Mouse (Mus musculus): Measurements from ENCODE around the gene Trim25. TPM values are rescaled to one million over a fixed set of nuclear protein-coding genes. Genes with fewer than 3 reads are reported as not detected.
"Not testable (repeated sequence)": the region's sequence is repeated elsewhere in the genome, so short reads cannot be mapped to it uniquely, and the experiment has no call there.

Gene Trim25
- total and polyA plus RNA-seq, 2 experiments from 2014 or later, result 7.8 to 16.1 TPM

GRCm38 (mm10) chr11:89034592-89034991 is 35.4 kb downstream of the Trim25 start:
- Histone ChIP-seq H3K4me1 (ENCODE audit: control insufficient read depth, insufficient read depth) (no peaks in the 10 kb centered on the region), H3K36me3 (replicated peaks; ENCODE audit: control insufficient read depth, insufficient read depth, low read length) (peaks cover 25% of the 10 kb centered on the region), H3K9ac (replicated peaks; ENCODE audit: low read depth, low read length) (no peak overlapping the region), H3K9me3 (replicated peaks; ENCODE audit: control insufficient read depth, low read length) (no peaks in the 10 kb centered on the region), H3K27me3 (ENCODE audit: control insufficient read depth, insufficient read depth, low read length) (no peaks in the 10 kb centered on the region), H3K4me3 (ENCODE audit: low read depth, low read length) (no peak overlapping the region), H3K4me2 (ENCODE audit: low read depth, low read length) (no peak overlapping the region), H3K27ac (ENCODE audit: low read depth) (no peak overlapping the region)
- no peak for ATAC-seq (ENCODE audit: insufficient read depth, low read depth)
- TF ChIP-seq EP300 (IDR thresholded peaks at IDR 0.05; ENCODE audit: low read depth) (no peak), CTCF (IDR thresholded peaks at IDR 0.05; ENCODE audit: low read depth) (peak; percentile 5; the same call in 1 of the 2 replicates)
- DNase-seq (ENCODE audit: low spot score), result no peak

GRCm38 (mm10) chr11:89035552-89035951 is 36.4 kb downstream of the Trim25 start:
- H3K9me3 ChIP-seq (replicated peaks; ENCODE audit: control insufficient read depth, low read length), result no peaks in the 10 kb centered on the region
- H3K4me2 ChIP-seq (ENCODE audit: low read depth, low read length), result no peak overlapping the region
- WGBS, result 74% methylated on average over 3 of the region's 3 CpGs
- no peak overlapping the region for H3K4me3 ChIP-seq (ENCODE audit: low read depth, low read length)
- DNase-seq (ENCODE audit: low spot score) (no peak), ATAC-seq (ENCODE audit: insufficient read depth, low read depth) (no peak)
- TF ChIP-seq EP300 (IDR thresholded peaks at IDR 0.05; ENCODE audit: low read depth) (no peak), CTCF (IDR thresholded peaks at IDR 0.05; ENCODE audit: low read depth) (no peak)
- no peak overlapping the region for H3K27ac ChIP-seq (ENCODE audit: low read depth)
- no peaks in the 10 kb centered on the region for H3K27me3 ChIP-seq (ENCODE audit: control insufficient read depth, insufficient read depth, low read length)
- H3K4me1 ChIP-seq (ENCODE audit: control insufficient read depth, insufficient read depth), result no peaks in the 10 kb centered on the region
- H3K36me3 ChIP-seq (replicated peaks; ENCODE audit: control insufficient read depth, insufficient read depth, low read length), result peaks cover 35% of the 10 kb centered on the region
- H3K9ac ChIP-seq (replicated peaks; ENCODE audit: low read depth, low read length), result no peak overlapping the region

GRCm38 (mm10) chr11:89038496-89038895 is 39.3 kb downstream of the Trim25 start:
- Histone ChIP-seq H3K27me3 (ENCODE audit: control insufficient read depth, insufficient read depth, low read length) (no peaks in the 10 kb centered on the region), H3K9ac (replicated peaks; ENCODE audit: low read depth, low read length) (no peak overlapping the region), H3K9me3 (replicated peaks; ENCODE audit: control insufficient read depth, low read length) (no peaks in the 10 kb centered on the region), H3K36me3 (replicated peaks; ENCODE audit: control insufficient read depth, insufficient read depth, low read length) (peaks cover 61% of the 10 kb centered on the region), H3K4me1 (ENCODE audit: control insufficient read depth, insufficient read depth) (no peaks in the 10 kb centered on the region), H3K4me2 (ENCODE audit: low read depth, low read length) (no peak overlapping the region), H3K4me3 (ENCODE audit: low read depth, low read length) (no peak overlapping the region), H3K27ac (ENCODE audit: low read depth) (no peak overlapping the region)
- DNase-seq (ENCODE audit: low spot score) (no peak), ATAC-seq (ENCODE audit: insufficient read depth, low read depth) (no peak)
- 82% methylated on average over 6 of the region's 6 CpGs for WGBS
- TF ChIP-seq CTCF (IDR thresholded peaks at IDR 0.05; ENCODE audit: low read depth) (no peak), EP300 (IDR thresholded peaks at IDR 0.05; ENCODE audit: low read depth) (no peak)

- no peak for DNase-seq (ENCODE audit: low spot score)
- Histone ChIP-seq H3K9me3 (replicated peaks; ENCODE audit: control insufficient read depth, low read length) (no peaks in the 10 kb centered on the region), H3K36me3 (replicated peaks; ENCODE audit: control insufficient read depth, insufficient read depth, low read length) (peaks cover 67% of the 10 kb centered on the region), H3K9ac (replicated peaks; ENCODE audit: low read depth, low read length) (no peak overlapping the region), H3K4me2 (ENCODE audit: low read depth, low read length) (no peak overlapping the region), H3K27me3 (ENCODE audit: control insufficient read depth, insufficient read depth, low read length) (no peaks in the 10 kb centered on the region), H3K27ac (ENCODE audit: low read depth) (no peak overlapping the region), H3K4me3 (ENCODE audit: low read depth, low read length) (no peak overlapping the region), H3K4me1 (ENCODE audit: control insufficient read depth, insufficient read depth) (no peaks in the 10 kb centered on the region)
- TF ChIP-seq EP300 (IDR thresholded peaks at IDR 0.05; ENCODE audit: low read depth) (no peak), CTCF (IDR thresholded peaks at IDR 0.05; ENCODE audit: low read depth) (peak; percentile 80)
- 23% methylated on average over 3 of the region's 3 CpGs for WGBS
- ATAC-seq (ENCODE audit: insufficient read depth, low read depth), result peak; percentile 39; the same call in 1 of the 2 replicates
These were observed 40.1 kb downstream of the Trim25 start for GRCm38 (mm10) chr11:89039325-89039724.

- 92% methylated on average over 6 of the region's 7 CpGs for WGBS
- H3K9ac ChIP-seq (replicated peaks; ENCODE audit: low read depth, low read length); H3K9me3 ChIP-seq (replicated peaks; ENCODE audit: control insufficient read depth, low read length); DNase-seq (ENCODE audit: low spot score); H3K4me3 ChIP-seq (ENCODE audit: low read depth, low read length); H3K4me2 ChIP-seq (ENCODE audit: low read depth, low read length); H3K4me1 ChIP-seq (ENCODE audit: control insufficient read depth, insufficient read depth); H3K27me3 ChIP-seq (ENCODE audit: control insufficient read depth, insufficient read depth, low read length); H3K27ac ChIP-seq (ENCODE audit: low read depth); ATAC-seq (ENCODE audit: insufficient read depth, low read depth): not testable (repeated sequence)
- H3K36me3 ChIP-seq (replicated peaks; ENCODE audit: control insufficient read depth, insufficient read depth, low read length), result peaks cover 78% of the 10 kb centered on the region
These were observed 41.9 kb downstream of the Trim25 start for GRCm38 (mm10) chr11:89041073-89041472.

GRCm38 (mm10) chr11:89043046-89043445 is 43.9 kb downstream of the Trim25 start:
- no peak for ATAC-seq (ENCODE audit: insufficient read depth, low read depth)
- peaks cover 90% of the 10 kb centered on the region for H3K36me3 ChIP-seq (replicated peaks; ENCODE audit: control insufficient read depth, insufficient read depth, low read length)
- H3K4me1 ChIP-seq (ENCODE audit: control insufficient read depth, insufficient read depth), result no peaks in the 10 kb centered on the region

GRCm38 (mm10) chr11:89045501-89045900 is 46.3 kb downstream of the Trim25 start:
- H3K4me1 ChIP-seq (ENCODE audit: control insufficient read depth, insufficient read depth); DNase-seq (ENCODE audit: low spot score); H3K9ac ChIP-seq (replicated peaks; ENCODE audit: low read depth, low read length); H3K4me2 ChIP-seq (ENCODE audit: low read depth, low read length); H3K9me3 ChIP-seq (replicated peaks; ENCODE audit: control insufficient read depth, low read length); H3K27me3 ChIP-seq (ENCODE audit: control insufficient read depth, insufficient read depth, low read length); H3K27ac ChIP-seq (ENCODE audit: low read depth); H3K4me3 ChIP-seq (ENCODE audit: low read depth, low read length); ATAC-seq (ENCODE audit: insufficient read depth, low read depth): not testable (repeated sequence)
- peaks cover 87% of the 10 kb centered on the region for H3K36me3 ChIP-seq (replicated peaks; ENCODE audit: control insufficient read depth, insufficient read depth, low read length)
- 94% methylated on average over 3 of the region's 3 CpGs for WGBS

More at GRCm38 (mm10) chr11:89043046-89043445, 43.9 kb downstream of the Trim25 start:
- no peak overlapping the region for H3K27ac ChIP-seq (ENCODE audit: low read depth)
- H3K9me3 ChIP-seq (replicated peaks; ENCODE audit: control insufficient read depth, low read length), result no peaks in the 10 kb centered on the region
- DNase-seq (ENCODE audit: low spot score), result no peak
- H3K4me3 ChIP-seq (ENCODE audit: low read depth, low read length), result no peak overlapping the region
- H3K27me3 ChIP-seq (ENCODE audit: control insufficient read depth, insufficient read depth, low read length), result no peaks in the 10 kb centered on the region
- H3K9ac ChIP-seq (replicated peaks; ENCODE audit: low read depth, low read length), result no peak overlapping the region
- 83% methylated on average over 7 of the region's 7 CpGs for WGBS
- TF ChIP-seq CTCF (IDR thresholded peaks at IDR 0.05; ENCODE audit: low read depth) (no peak), EP300 (IDR thresholded peaks at IDR 0.05; ENCODE audit: low read depth) (no peak)
- H3K4me2 ChIP-seq (ENCODE audit: low read depth, low read length), result no peak overlapping the region

Data from heart, postnatal 0 days (tissue).